ENCODE assay signal across 30 mouse cellular contexts in the genomic region with DNA sequence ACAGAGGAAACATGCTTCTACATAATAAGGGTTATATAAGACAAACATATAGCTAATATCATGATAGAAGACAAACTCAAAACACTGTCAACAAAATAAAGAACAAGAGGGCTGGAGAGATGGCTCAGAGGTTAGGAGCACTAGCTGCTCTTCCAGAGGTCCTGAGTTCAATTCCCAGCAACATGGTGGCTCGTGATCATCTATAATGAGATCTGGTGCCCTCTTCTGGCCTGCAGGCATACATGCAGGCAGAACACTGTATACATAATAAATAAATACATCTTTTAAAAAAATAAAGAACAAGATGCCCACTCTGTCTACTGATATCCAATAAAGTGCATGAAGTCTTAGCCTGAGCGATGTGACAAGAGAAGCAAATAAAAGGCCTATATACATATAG. TPM values are rescaled to one million over a fixed set of nuclear protein-coding genes. Genes with fewer than 3 reads are reported as not detected.
A peak's percentile ranks its signal among the peaks of the same experiment; 100 is the strongest.
DNase-seq lines count a peak whose midpoint lies in the region; ATAC-seq and TF ChIP-seq lines count a peak whose summit lies in the region.
"Had no signal": no experiment of that assay in that cellular context is flagged by ENCODE, and none has a peak within 500 bp of the region (broad histone marks: within the 10 kb centered on the region; RNA-seq: fewer than 3 reads in every experiment).

No protein-coding gene starts in this region.

- WGBS in midbrain, postnatal 0 days, result 91% methylated on average over 2 of the region's 2 CpGs
- 88% methylated on average over 2 of the region's 2 CpGs for WGBS in midbrain, embryonic 13.5 days

- no peak overlapping the region for H3K4me2 ChIP-seq in midbrain, postnatal 0 days (ENCODE audit: low read depth, low read length, poor library complexity, severe bottlenecking)
- H3K4me2 ChIP-seq in midbrain, embryonic 13.5 days (replicated peaks), result no peak overlapping the region
- H3K4me2 ChIP-seq: heart, embryonic 11.5 days; hindbrain, embryonic 13.5 days; limb, embryonic 12.5 days; liver, embryonic 11.5 days; neural tube, embryonic 13.5 days had no signal

- no peak for ATAC-seq in CD4-positive, CD25-positive, alpha-beta regulatory T cell, adult 4 months
- no peak for ATAC-seq in midbrain, postnatal 0 days (ENCODE audit: low FRiP score)
- ATAC-seq in midbrain, embryonic 13.5 days, result no peak
- no peak for ATAC-seq in erythroid progenitor cell, adult 5-6 weeks (replicated peaks; ENCODE audit: low FRiP score, poor library complexity, severe bottlenecking)
- ATAC-seq: forebrain, embryonic 16.5 days; midbrain, embryonic 16.5 days had no signal

- no peak overlapping the region for H3K27ac ChIP-seq in layer of hippocampus, adult 2 months
- H3K27ac ChIP-seq in midbrain, postnatal 0 days (ENCODE audit: low read depth, low read length), result no peak overlapping the region
- no peak overlapping the region for H3K27ac ChIP-seq in midbrain, embryonic 13.5 days
- H3K27ac ChIP-seq: forebrain, embryonic 10.5 days; hindbrain, embryonic 13.5 days; limb, embryonic 12.5 days; midbrain, embryonic 10.5 days; neural tube, embryonic 13.5 days had no signal

- H3K27me3 ChIP-seq in midbrain, postnatal 0 days (ENCODE audit: insufficient read depth, low read length), result no peaks in the 10 kb centered on the region
- no peaks in the 10 kb centered on the region for H3K27me3 ChIP-seq in midbrain, embryonic 13.5 days
- H3K27me3 ChIP-seq: hindbrain, embryonic 13.5 days; limb, embryonic 12.5 days; neural tube, embryonic 13.5 days had no signal

- intact Hi-C loops in gastrocnemius, postnatal 36 days (cut with DNase I), result no loop called here

- no peak overlapping the region for H3K4me3 ChIP-seq in layer of hippocampus, adult 2 months
- no peak overlapping the region for H3K4me3 ChIP-seq in midbrain, postnatal 0 days (ENCODE audit: low read depth, low read length)
- no peak overlapping the region for H3K4me3 ChIP-seq in midbrain, embryonic 13.5 days (replicated peaks)
- H3K4me3 ChIP-seq: forebrain, embryonic 10.5 days; hindbrain, embryonic 13.5 days; limb, embryonic 12.5 days; midbrain, embryonic 10.5 days; myocyte; neural tube, embryonic 13.5 days had no signal

- no peaks in the 10 kb centered on the region for H3K9me3 ChIP-seq in midbrain, postnatal 0 days (ENCODE audit: low read length)
- no peaks in the 10 kb centered on the region for H3K9me3 ChIP-seq in midbrain, embryonic 13.5 days
- H3K9me3 ChIP-seq: forebrain, embryonic 10.5 days; hindbrain, embryonic 13.5 days; limb, embryonic 12.5 days; midbrain, embryonic 10.5 days; neural tube, embryonic 13.5 days had no signal

- H3K36me3 ChIP-seq in midbrain, postnatal 0 days (ENCODE audit: insufficient read depth, low read length), result no peaks in the 10 kb centered on the region
- no peaks in the 10 kb centered on the region for H3K36me3 ChIP-seq in midbrain, embryonic 13.5 days
- H3K36me3 ChIP-seq: forebrain, embryonic 10.5 days; hindbrain, embryonic 13.5 days; limb, embryonic 12.5 days; midbrain, embryonic 10.5 days; neural tube, embryonic 13.5 days had no signal

- DNase-seq in CD4-positive, CD25-positive, alpha-beta regulatory T cell, adult 2 months (ENCODE audit: low read depth, low spot score), result peak; percentile 27
- no peak for DNase-seq in layer of hippocampus, adult 2 months (ENCODE audit: low spot score in 2 of 2)
- DNase-seq in layer of hippocampus, postnatal 10 days (ENCODE audit: low spot score in 2 of 2), result no peak
- DNase-seq in midbrain, postnatal 0 days (ENCODE audit: low spot score), result no peak
- no peak for DNase-seq in gastrocnemius, postnatal 36 days
- DNase-seq: adrenal gland, postnatal 10 days; cerebellum, adult 8-10 months; cerebellum, postnatal 25 days; gastrocnemius, postnatal 10 days; heart, adult 11 months; heart, postnatal 4 days; kidney, adult 18-20 months; kidney, postnatal 4 days; lung, postnatal 10 days; right cerebral cortex, postnatal 4 days; thymus, adult 2 months; thymus, postnatal 36 days had no signal

- peak; percentile 59 for TF ChIP-seq CTCF in layer of hippocampus, adult 2 months (conservative IDR thresholded peaks at IDR 0.05)
- TF ChIP-seq CTCF in midbrain, postnatal 0 days (IDR thresholded peaks at IDR 0.05), result peak; percentile 31

- H3K4me1 ChIP-seq in midbrain, postnatal 0 days (ENCODE audit: insufficient read depth, low read length), result peaks cover 4% of the 10 kb centered on the region; the same call in 1 of the 2 replicates
- H3K4me1 ChIP-seq in midbrain, embryonic 13.5 days (replicated peaks), result no peaks in the 10 kb centered on the region
- H3K4me1 ChIP-seq: forebrain, embryonic 10.5 days; hindbrain, embryonic 13.5 days; limb, embryonic 12.5 days; midbrain, embryonic 10.5 days; neural tube, embryonic 13.5 days had no signal

- no peak overlapping the region for H3K9ac ChIP-seq in midbrain, postnatal 0 days (replicated peaks; ENCODE audit: low read length, poor library complexity, severe bottlenecking)
- H3K9ac ChIP-seq in midbrain, embryonic 13.5 days (replicated peaks), result no peak overlapping the region
- H3K9ac ChIP-seq: hindbrain, embryonic 13.5 days; limb, embryonic 12.5 days; neural tube, embryonic 13.5 days had no signal

RNA-seq across cellular contexts. Expression of gene Atp10a, which starts 26.7 kb away (rescaled TPM):
- 1 to 10 TPM; 4.0 to 4.5 TPM for polyA plus RNA-seq in CD4-positive, CD25-positive, alpha-beta regulatory T cell, adult 4 months (2017; shearing (Covaris generic))
- total RNA-seq in layer of hippocampus, adult 2 months (2021), result 1 to 10 TPM; 7.5 to 8.4 TPM
- 1 to 10 TPM; 3.7 to 5.1 TPM for total RNA-seq in layer of hippocampus, postnatal 10 days (2021)
- total RNA-seq in midbrain, postnatal 0 days (2014; rRNA removed), result 5.8 and 8.8 TPM in 2 replicates
- polyA plus RNA-seq in midbrain, postnatal 0 days (2015; fragmentation: Nextera tagmentation; extraction: Ambion mirVana), result 0.72 and 1.5 TPM in 2 replicates
- polyA plus RNA-seq in midbrain, embryonic 13.5 days (2015; fragmentation: Nextera tagmentation; extraction: Ambion mirVana), result 0.95 and 1.7 TPM in 2 replicates
- total RNA-seq in gastrocnemius, postnatal 36 days (2021), result 1 to 10 TPM; 1.6 to 2.1 TPM
- total RNA-seq in erythroid progenitor cell, adult 5-6 weeks (2015; ENCODE audit: low replicate concordance), result 1.7 and 2.5 TPM in 2 replicates
- 0.90 TPM in 1 of 2 replicates, not detected in the other for total RNA-seq in erythroid progenitor cell, adult 5-6 weeks (2017; ENCODE audit: low replicate concordance)
